Mouse (Mus musculus): ENCODE results near the gene Fam83e. TPM values are rescaled to one million over a fixed set of nuclear protein-coding genes. Genes with fewer than 3 reads are reported as not detected.

The Fam83e gene
- polyA plus RNA-seq, 1 experiment from 2014 or later: 1.1 TPM

DNA sequence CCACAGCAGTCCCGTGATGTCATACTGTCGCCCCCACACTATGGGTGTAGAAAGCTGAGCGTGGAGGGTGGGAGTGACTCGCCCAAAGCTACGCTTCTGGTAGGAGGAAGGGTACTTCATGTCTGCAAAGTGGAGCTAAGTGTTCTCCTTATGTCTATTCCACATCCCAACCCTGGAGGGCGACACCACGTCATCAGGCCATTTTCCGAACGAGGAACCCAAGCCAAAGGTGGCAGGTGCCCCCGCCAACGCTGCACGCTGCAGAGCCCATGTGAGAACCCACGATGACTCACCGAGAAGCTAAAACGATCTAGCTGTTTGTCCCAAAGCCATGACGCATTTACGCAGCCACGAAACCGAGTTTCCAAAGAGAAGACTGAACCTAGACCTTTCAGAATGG lies 21.3 kb downstream of the Fam83e start:
- 31% methylated on average over 19 of the region's 19 CpGs for WGBS
- no peak for ATAC-seq
- no peaks in the 10 kb centered on the region for H3K9me3 ChIP-seq (ENCODE audit: control insufficient read depth, low read length)
- peaks cover 2% of the 10 kb centered on the region; the same call in 1 of the 2 replicates for H3K4me1 ChIP-seq (replicated peaks; ENCODE audit: control insufficient read depth, insufficient read depth, low read length)
- H3K4me2 ChIP-seq (ENCODE audit: low read length): peak overlapping the region; percentile 37
- no peak overlapping the region for H3K9ac ChIP-seq (replicated peaks; ENCODE audit: low read depth, low read length)
- no peaks in the 10 kb centered on the region for H3K36me3 ChIP-seq (ENCODE audit: control insufficient read depth, insufficient read depth)
- H3K27me3 ChIP-seq (replicated peaks; ENCODE audit: control insufficient read depth, insufficient read depth, low read length): no peaks in the 10 kb centered on the region
- H3K4me3 ChIP-seq (replicated peaks; ENCODE audit: low read length): peak overlapping the region; percentile 17
- no peak overlapping the region for H3K27ac ChIP-seq (ENCODE audit: low read length)

DNA sequence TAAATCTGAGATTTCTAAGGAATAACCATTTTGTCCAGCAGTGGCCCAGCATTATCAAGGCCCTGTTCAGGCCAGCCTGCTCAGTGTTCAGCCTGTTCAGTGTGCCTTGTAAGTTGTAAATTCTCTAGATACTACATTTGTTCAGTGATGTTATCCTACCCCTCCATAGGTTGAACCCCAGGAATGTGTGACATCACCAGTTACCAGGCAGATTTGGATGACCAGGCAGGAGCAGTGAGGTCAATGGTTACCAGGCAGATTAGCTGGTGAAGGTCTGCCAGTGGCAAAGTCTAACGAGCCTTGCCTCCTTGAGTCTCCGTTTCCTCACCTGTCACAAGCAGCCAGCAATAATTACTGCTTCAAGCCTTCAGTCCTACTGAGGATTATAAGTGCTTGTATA lies 23.4 kb downstream of the Fam83e start:
- H3K4me3 ChIP-seq (replicated peaks; ENCODE audit: low read length): no peak overlapping the region
- H3K4me2 ChIP-seq (ENCODE audit: low read length): no peak overlapping the region
- peaks cover 2% of the 10 kb centered on the region for H3K4me1 ChIP-seq (replicated peaks; ENCODE audit: control insufficient read depth, insufficient read depth, low read length)
- H3K9me3 ChIP-seq (ENCODE audit: control insufficient read depth, low read length): no peaks in the 10 kb centered on the region
- ATAC-seq: no peak
- WGBS: 25% methylated on average over 2 of the region's 2 CpGs
- no peaks in the 10 kb centered on the region for H3K36me3 ChIP-seq (ENCODE audit: control insufficient read depth, insufficient read depth)
- H3K27ac ChIP-seq (ENCODE audit: low read length): no peak overlapping the region
- no peak overlapping the region for H3K9ac ChIP-seq (replicated peaks; ENCODE audit: low read depth, low read length)
- H3K27me3 ChIP-seq (replicated peaks; ENCODE audit: control insufficient read depth, insufficient read depth, low read length): no peaks in the 10 kb centered on the region

DNA sequence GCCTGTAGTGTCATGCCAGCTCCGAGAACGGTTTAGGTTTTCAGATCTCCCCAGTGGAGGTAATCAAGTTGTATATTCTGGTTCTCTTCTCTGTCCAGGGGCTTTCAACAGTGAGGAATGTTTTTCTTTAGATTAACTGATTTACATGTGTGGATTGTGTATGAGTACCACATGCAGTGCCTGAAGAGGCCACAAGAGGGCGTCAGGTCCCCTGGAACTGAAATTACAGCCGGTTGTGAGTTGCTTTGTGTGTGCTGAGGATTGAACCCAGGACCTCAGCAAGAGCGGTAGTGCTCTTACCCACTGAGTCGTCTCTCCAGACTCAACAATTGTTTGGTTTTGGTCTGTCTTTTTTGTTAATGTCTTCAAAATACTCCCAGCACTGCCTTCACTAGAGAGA lies 25.5 kb downstream of the Fam83e start:
- 68% methylated on average over 6 of the region's 6 CpGs for WGBS

DNA sequence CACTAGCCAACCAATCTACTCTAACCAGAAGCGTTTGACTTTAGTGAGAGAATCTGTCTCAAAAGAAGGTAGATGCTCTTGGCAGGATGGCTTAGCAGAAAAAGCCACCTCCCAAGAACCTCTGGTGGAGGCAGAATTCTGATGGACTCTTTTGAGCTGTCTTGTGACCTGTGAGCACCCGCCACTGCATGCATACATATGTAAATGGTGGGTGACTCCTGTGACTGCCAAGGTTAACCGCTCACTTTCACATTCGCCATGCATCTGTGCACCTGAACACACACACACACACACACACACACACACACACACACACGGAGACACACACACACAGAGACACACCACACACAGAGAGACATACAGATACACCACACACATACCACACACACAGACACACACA lies 26.4 kb downstream of the Fam83e start:
- Histone ChIP-seq H3K9ac (replicated peaks; ENCODE audit: low read depth, low read length) (no peak overlapping the region), H3K4me1 (replicated peaks; ENCODE audit: control insufficient read depth, insufficient read depth, low read length) (peaks cover 4% of the 10 kb centered on the region), H3K4me2 (ENCODE audit: low read length) (no peak overlapping the region), H3K4me3 (replicated peaks; ENCODE audit: low read length) (no peak overlapping the region), H3K36me3 (ENCODE audit: control insufficient read depth, insufficient read depth) (no peaks in the 10 kb centered on the region), H3K27me3 (replicated peaks; ENCODE audit: control insufficient read depth, insufficient read depth, low read length) (no peaks in the 10 kb centered on the region), H3K27ac (ENCODE audit: low read length) (no peak overlapping the region), H3K9me3 (ENCODE audit: control insufficient read depth, low read length) (no peaks in the 10 kb centered on the region)
- 85% methylated on average over 5 of the region's 5 CpGs for WGBS
- no peak for ATAC-seq

More for the DNA sequence above, 25.5 kb downstream of the Fam83e start:
- Histone ChIP-seq H3K4me1 (replicated peaks; ENCODE audit: control insufficient read depth, insufficient read depth, low read length) (peaks cover 6% of the 10 kb centered on the region), H3K4me3 (replicated peaks; ENCODE audit: low read length) (no peak overlapping the region), H3K9ac (replicated peaks; ENCODE audit: low read depth, low read length) (no peak overlapping the region), H3K27ac (ENCODE audit: low read length) (no peak overlapping the region), H3K27me3 (replicated peaks; ENCODE audit: control insufficient read depth, insufficient read depth, low read length) (no peaks in the 10 kb centered on the region), H3K9me3 (ENCODE audit: control insufficient read depth, low read length) (no peaks in the 10 kb centered on the region), H3K36me3 (ENCODE audit: control insufficient read depth, insufficient read depth) (no peaks in the 10 kb centered on the region), H3K4me2 (ENCODE audit: low read length) (no peak overlapping the region)
- ATAC-seq: no peak

DNA sequence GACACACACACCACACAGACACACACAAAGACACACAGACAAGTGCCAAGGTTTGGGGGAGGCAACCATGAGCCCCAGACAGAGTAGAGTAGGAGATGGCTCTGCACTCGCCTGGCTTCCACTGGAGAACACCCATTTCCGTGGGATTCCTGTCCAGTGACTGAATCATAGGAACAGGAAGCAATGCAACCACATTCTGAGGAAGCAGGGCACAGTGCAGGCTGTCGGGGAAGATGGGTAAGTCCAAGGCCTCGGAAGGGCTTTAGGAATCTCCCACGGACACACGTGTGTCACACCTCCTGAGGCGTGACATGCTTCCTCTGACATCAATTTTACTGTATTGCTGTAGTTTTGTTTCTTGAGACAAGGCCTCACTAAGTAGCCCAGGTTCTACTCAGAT lies 27.1 kb downstream of the Fam83e start:
- peaks cover 4% of the 10 kb centered on the region for H3K4me1 ChIP-seq (replicated peaks; ENCODE audit: control insufficient read depth, insufficient read depth, low read length)
- no peak overlapping the region for H3K9ac ChIP-seq (replicated peaks; ENCODE audit: low read depth, low read length)
- no peaks in the 10 kb centered on the region for H3K9me3 ChIP-seq (ENCODE audit: control insufficient read depth, low read length)
- H3K4me2 ChIP-seq (ENCODE audit: low read length): no peak overlapping the region
- no peak overlapping the region for H3K4me3 ChIP-seq (replicated peaks; ENCODE audit: low read length)
- H3K27me3 ChIP-seq (replicated peaks; ENCODE audit: control insufficient read depth, insufficient read depth, low read length): no peaks in the 10 kb centered on the region
- no peak for ATAC-seq
- H3K27ac ChIP-seq (ENCODE audit: low read length): no peak overlapping the region
- no peaks in the 10 kb centered on the region for H3K36me3 ChIP-seq (ENCODE audit: control insufficient read depth, insufficient read depth)
- 79% methylated on average over 7 of the region's 7 CpGs for WGBS

DNA sequence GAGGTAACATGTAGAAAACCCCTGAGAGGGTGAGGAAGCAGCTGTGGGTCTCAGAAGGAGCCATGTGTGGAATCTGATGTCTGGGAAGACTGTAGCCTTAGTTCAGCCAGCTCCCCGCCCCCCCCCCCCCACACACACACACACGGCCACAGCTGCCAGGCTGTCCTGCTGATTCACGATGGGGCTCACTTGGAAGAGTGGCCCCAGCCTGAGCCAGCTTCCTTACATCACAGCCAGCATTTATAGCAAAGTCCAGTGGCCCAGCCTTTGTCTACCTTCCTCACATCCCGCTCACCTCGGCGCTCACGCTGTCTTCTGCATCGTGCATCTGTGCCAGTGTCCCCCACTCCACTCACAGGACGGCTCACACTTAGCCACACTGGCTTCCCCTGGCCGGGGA lies 28.4 kb downstream of the Fam83e start:
- no peak overlapping the region for H3K4me2 ChIP-seq (ENCODE audit: low read length)
- H3K4me3 ChIP-seq (replicated peaks; ENCODE audit: low read length): no peak overlapping the region
- no peak overlapping the region for H3K9ac ChIP-seq (replicated peaks; ENCODE audit: low read depth, low read length)
- H3K36me3 ChIP-seq (ENCODE audit: control insufficient read depth, insufficient read depth): no peaks in the 10 kb centered on the region
- H3K4me1 ChIP-seq (replicated peaks; ENCODE audit: control insufficient read depth, insufficient read depth, low read length): peaks cover 4% of the 10 kb centered on the region
- no peaks in the 10 kb centered on the region for H3K9me3 ChIP-seq (ENCODE audit: control insufficient read depth, low read length)
- WGBS: 38% methylated on average over 10 of the region's 10 CpGs
- no peaks in the 10 kb centered on the region for H3K27me3 ChIP-seq (replicated peaks; ENCODE audit: control insufficient read depth, insufficient read depth, low read length)
- H3K27ac ChIP-seq (ENCODE audit: low read length): no peak overlapping the region
- ATAC-seq: no peak

DNA sequence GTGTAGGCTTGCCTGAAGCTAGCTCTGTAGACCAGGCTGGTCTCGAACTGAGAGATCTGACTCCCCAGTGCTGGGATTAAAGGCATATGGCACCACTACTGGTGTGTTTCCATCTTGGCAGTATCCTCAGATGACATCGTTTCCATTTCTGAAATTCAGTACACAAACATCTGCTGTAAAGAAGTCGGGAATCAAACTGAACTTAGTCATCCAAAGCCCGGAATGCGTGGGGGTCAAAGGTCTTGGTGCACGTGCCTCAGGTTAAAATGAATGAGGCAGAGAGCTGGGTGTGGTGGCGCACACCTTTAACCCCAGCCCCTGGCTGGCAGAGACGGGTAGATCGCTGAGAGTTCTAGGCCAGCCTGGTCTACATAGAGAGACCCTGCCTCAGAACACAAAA lies 29.1 kb downstream of the Fam83e start:
- 74% methylated on average over 9 of the region's 9 CpGs for WGBS
- Histone ChIP-seq H3K9ac (replicated peaks; ENCODE audit: low read depth, low read length) (no peak overlapping the region), H3K27me3 (replicated peaks; ENCODE audit: control insufficient read depth, insufficient read depth, low read length) (no peaks in the 10 kb centered on the region), H3K4me2 (ENCODE audit: low read length) (no peak overlapping the region), H3K9me3 (ENCODE audit: control insufficient read depth, low read length) (no peaks in the 10 kb centered on the region), H3K27ac (ENCODE audit: low read length) (no peak overlapping the region), H3K4me3 (replicated peaks; ENCODE audit: low read length) (no peak overlapping the region), H3K4me1 (replicated peaks; ENCODE audit: control insufficient read depth, insufficient read depth, low read length) (peaks cover 4% of the 10 kb centered on the region), H3K36me3 (ENCODE audit: control insufficient read depth, insufficient read depth) (no peaks in the 10 kb centered on the region)
- ATAC-seq: no peak

DNA sequence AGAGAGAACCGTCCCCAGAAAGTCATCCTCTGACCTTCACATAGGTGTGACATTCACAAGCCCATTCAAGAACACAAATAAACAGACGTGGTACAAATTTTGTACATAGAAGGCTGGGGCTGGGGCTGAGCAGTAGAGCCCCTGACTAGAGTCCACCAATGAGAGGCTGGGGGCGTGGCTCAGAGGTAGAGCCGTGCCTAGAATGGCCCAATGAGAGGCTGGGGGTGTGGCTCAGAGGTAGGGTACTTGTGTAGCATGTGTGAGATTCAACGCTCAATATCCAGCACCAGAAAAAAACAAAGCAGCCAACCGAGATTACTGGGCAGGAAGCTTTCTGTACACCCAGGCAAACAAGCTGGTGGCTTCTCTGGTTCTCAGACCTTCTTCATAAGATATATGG lies 34.7 kb downstream of the Fam83e start:
- Histone ChIP-seq H3K27me3 (replicated peaks; ENCODE audit: control insufficient read depth, insufficient read depth, low read length) (peaks cover 18% of the 10 kb centered on the region), H3K4me3 (replicated peaks; ENCODE audit: low read length) (no peak overlapping the region), H3K36me3 (ENCODE audit: control insufficient read depth, insufficient read depth) (no peaks in the 10 kb centered on the region), H3K4me2 (ENCODE audit: low read length) (no peak overlapping the region), H3K27ac (ENCODE audit: low read length) (no peak overlapping the region), H3K9ac (replicated peaks; ENCODE audit: low read depth, low read length) (no peak overlapping the region), H3K9me3 (ENCODE audit: control insufficient read depth, low read length) (no peaks in the 10 kb centered on the region), H3K4me1 (replicated peaks; ENCODE audit: control insufficient read depth, insufficient read depth, low read length) (no peaks in the 10 kb centered on the region)
- 55% methylated on average over 6 of the region's 6 CpGs for WGBS
- ATAC-seq: no peak

DNA sequence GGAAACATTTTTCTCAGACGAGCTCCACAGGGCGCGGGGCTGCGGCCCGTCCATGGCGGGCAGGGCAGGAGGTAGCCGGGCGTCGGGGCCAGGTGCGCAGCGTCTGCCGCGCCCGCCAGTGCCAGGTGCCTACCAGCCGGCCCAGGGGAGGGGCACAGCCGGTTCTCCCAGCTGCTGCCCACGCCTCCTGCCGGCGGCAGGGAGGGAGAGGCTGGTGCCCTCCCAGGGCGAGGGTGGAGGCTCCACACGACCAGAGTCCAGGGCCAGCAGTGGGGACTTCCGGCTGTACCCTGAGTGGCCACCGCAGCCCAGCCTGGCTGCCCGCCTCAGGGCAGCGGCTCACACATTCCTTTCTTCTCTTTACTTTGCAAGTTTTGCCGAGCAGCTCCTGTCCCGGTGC lies 38.4 kb downstream of the Fam83e start:
- Histone ChIP-seq H3K4me3 (replicated peaks; ENCODE audit: low read length) (no peak overlapping the region), H3K27me3 (replicated peaks; ENCODE audit: control insufficient read depth, insufficient read depth, low read length) (peaks cover 18% of the 10 kb centered on the region), H3K36me3 (ENCODE audit: control insufficient read depth, insufficient read depth) (no peaks in the 10 kb centered on the region), H3K4me2 (ENCODE audit: low read length) (no peak overlapping the region), H3K4me1 (replicated peaks; ENCODE audit: control insufficient read depth, insufficient read depth, low read length) (no peaks in the 10 kb centered on the region), H3K27ac (ENCODE audit: low read length) (no peak overlapping the region), H3K9ac (replicated peaks; ENCODE audit: low read depth, low read length) (no peak overlapping the region), H3K9me3 (ENCODE audit: control insufficient read depth, low read length) (no peaks in the 10 kb centered on the region)
- WGBS: 7% methylated on average over 26 of the region's 27 CpGs
- no peak for ATAC-seq

DNA sequence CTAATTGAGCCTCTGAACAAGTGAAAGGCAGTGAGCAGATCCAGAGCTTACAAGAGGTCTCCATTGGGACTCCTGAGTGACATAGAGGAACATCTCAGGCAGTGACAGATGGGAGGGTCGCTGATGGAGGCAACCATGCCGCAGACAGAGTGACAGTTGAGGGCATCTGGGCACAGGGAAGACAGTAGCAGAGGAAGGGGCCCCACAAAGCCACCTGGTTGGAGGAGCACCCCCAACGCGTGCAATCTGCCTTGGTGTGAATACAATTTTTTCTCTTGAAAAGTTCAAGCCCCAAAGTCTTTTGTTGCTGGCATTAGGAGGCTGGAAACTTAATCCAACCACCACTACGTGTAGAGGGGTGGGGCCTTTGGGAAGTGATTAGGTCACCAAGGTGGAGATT lies 39.1 kb downstream of the Fam83e start:
- Histone ChIP-seq H3K27ac (ENCODE audit: low read length) (no peak overlapping the region), H3K4me3 (replicated peaks; ENCODE audit: low read length) (no peak overlapping the region), H3K9ac (replicated peaks; ENCODE audit: low read depth, low read length) (no peak overlapping the region), H3K9me3 (ENCODE audit: control insufficient read depth, low read length) (no peaks in the 10 kb centered on the region), H3K4me1 (replicated peaks; ENCODE audit: control insufficient read depth, insufficient read depth, low read length) (no peaks in the 10 kb centered on the region), H3K27me3 (replicated peaks; ENCODE audit: control insufficient read depth, insufficient read depth, low read length) (peaks cover 18% of the 10 kb centered on the region), H3K36me3 (ENCODE audit: control insufficient read depth, insufficient read depth) (no peaks in the 10 kb centered on the region), H3K4me2 (ENCODE audit: low read length) (no peak overlapping the region)
- WGBS: 61% methylated on average over 5 of the region's 5 CpGs
- no peak for ATAC-seq
